Mouse (Mus musculus) megakaryocyte progenitor cell, adult 5-6 weeks (primary cell): Measurements from ENCODE around the gene Pcp2. TPM values are rescaled to one million over a fixed set of nuclear protein-coding genes. Genes with fewer than 3 reads are reported as not detected.
"Not testable (repeated sequence)": the region's sequence is repeated elsewhere in the genome, so short reads cannot be mapped to it uniquely, and the experiment has no call there.

Experiments
- ATAC-seq: replicated peaks from 2 replicates; pipeline ENCODE4 v1.8.0; 2016; ENCODE audit warnings: mild to moderate bottlenecking, moderate TSS enrichment, inconsistent platforms; ENCODE audit not compliant: poor library complexity
- total RNA-seq, 2 experiments: library from RNA; stranded (forward) in 1 of 2; stranded (reverse) in 1 of 2; fragments of 157-497, 149-512 nt in 1 of 2; fragments of 200-1000 nt in 1 of 2; gene quantifications; 2 replicates each; pipeline versions ENCODE4 v1.2.3 to v1.2.4; 2015 to 2017

The Pcp2 gene
- total RNA-seq, 2 experiments from 2014 or later = not detected

DNA sequence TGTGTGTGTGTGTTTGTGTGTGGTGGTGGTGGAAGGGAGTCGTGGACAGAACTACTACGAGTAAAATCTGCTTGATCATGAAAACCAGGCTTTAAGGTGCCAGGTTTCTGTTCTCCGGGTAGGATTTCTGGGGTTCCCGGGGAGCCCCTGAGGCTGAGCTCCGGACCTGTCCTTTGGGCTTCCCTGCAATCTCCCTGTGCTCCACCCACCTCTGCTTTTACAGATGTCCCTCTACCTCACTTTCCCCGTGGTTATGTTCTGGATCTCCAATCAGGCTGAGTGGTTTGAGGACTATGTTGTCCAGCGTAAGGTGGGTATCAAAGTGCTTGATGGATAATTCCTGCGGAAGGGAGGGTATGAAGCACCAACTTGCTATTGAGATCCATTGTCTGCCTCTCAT lies 3.2 kb downstream of the Pcp2 start:
- no peak for ATAC-seq

DNA sequence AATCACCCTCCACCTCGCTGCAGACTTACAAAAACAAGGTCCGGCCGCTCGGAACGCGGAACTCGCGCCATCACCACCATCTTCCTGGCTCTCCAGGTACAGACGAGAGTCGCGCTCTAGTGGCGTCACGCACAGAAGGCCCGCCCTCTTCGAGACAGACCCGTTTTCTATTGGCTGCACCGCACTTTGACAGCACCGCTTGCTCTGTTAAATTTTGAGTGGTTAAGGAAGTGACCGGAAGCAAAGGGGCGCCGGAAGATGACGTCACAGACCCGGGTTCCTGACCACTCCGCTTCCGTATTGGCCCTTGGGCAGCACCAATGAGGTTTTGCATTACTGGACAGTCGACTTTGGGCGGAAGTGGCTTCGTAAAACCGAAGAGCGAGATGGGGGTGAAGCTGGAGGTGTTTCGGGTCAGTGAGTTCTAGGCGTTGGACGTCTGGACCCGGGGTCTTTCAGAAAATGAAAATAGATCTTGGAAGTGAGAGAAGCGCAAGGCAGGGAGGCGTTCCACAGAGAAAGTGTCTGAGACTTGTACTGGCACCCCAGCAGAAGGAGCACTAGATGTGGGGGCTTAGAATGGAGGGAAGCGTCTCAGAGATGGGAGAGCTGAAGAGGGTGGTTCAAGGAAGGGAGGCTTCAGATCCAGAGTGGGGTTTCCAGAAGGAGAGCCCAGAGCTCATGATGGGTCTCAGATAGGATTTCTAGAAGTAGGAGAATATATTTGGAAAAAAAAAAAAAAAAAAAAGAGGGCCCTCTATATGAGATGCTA lies 4.0 kb downstream of the Pcp2 start, which contains the start of the genes Xab2 and Pet100:
TSS of gene Xab2 (minus strand) at position 118 of the 772 bp plus-strand sequence.
TSS of gene Pet100 (plus strand) at position 350 of the 772 bp plus-strand sequence.
- ATAC-seq = peak; percentile 95

DNA sequence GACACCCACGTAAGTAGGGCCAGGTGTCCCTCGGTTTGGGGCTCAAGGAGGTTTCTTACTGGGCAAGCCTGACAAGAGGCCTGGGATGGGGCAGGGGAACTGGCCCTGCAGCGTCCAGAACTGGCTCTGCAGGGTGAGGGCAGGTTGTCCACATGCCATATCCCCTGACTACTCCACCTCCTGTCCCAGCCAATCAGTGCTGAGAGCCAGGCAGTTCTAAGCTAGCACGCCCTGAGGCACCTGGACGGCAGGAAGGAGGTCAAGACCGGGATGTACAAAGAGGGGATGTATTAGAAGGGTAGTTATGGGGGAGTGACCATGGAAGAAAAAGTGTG lies 15.6 kb downstream of the Pcp2 start:
- no peak for ATAC-seq

DNA sequence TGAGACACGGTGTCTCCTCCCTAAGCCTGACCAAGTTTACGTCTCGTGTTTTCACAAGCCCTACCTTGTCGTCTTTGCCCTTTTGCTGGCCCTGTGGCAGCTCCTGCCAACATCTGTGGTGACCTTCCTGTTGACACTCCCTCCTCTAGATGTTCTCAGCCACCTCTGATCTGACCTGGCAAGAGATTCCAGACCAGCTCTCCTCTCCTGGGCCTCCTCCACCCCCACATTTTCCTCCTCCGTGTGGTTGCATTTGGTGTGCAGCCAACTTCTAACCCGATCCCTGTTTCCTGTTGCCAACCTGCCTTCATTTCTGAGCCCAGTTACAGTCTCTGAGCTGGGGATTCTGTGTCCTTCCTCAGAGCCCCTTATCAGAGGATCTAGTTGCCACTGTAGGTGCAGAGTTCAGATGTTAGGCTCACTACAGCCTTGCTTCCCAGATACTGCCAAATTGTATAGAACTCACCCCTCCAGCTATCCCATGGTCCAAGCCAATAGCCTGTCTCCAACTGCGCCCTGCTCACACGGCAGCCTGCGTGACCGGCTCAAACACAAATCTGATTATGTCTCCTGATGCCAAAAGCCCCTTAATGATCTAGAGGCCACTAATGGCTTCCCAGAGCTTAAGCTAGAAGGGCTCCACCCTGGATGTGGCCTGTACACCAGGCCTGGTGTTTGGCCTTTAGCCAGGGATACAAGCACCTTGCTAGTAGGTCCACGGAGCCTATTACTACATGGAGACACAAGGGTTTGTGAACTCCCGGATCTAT lies 16.1 kb downstream of the Pcp2 start:
- 0 out of 2 replicates have a peak, but pooled peaks have one; percentile 6 for ATAC-seq

DNA sequence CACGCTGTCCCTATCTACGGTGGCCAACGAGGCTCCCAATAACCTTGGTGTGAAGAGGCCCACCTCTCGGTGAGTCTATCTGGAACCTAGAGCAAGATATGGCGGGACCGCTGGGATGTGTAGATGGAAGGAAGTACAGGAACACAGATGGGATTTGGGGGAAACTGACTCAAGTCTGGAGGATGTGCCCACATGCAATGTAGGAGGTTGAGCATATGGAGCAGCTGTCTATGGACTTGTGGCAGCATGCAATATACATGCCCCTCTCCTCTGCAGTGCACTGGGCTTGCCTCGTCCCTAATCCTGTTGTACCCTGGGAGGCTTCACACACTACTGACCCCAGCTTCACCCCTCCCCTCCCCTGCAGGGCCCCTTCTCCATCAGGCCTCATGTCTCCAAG lies 17.5 kb downstream of the Pcp2 start:
- no peak for ATAC-seq

DNA sequence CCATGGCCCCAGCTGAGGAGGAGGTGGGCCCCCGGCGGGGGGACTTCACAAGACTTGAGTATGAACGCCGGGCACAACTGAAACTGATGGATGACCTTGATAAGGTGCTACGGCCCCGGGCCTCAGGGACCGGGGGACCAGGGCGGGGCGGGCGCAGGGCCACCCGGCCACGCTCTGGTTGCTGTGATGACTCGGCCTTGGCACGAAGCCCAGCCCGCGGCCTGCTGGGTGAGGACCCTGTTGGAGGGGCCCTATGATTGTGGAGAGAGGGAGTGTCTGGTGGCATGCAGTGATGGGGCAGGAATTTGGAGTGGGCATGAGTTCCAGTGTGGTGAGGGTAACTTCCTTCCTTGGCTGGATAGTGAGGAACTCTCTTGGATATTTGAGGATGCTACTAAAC lies 18.8 kb downstream of the Pcp2 start:
- peak; percentile 28 for ATAC-seq

DNA sequence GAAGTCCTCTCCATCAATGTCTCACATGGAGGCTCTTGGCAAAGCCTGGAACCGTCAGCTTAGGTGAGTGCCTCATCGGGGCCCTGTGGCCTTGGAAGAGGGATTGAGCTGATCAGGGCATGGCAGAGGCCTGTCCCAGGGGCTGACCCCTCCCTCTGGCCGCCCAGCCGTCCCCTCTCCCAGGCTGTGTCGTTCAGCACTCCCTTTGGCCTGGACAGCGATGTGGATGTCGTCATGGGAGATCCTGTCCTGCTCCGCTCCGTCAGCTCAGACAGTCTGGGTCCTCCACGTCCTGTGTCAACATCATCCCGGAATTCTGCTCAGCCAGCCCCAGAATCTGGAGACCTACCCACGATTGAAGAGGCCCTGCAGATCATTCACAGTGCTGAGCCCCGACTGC lies 21.9 kb downstream of the Pcp2 start:
- ATAC-seq = no peak

DNA sequence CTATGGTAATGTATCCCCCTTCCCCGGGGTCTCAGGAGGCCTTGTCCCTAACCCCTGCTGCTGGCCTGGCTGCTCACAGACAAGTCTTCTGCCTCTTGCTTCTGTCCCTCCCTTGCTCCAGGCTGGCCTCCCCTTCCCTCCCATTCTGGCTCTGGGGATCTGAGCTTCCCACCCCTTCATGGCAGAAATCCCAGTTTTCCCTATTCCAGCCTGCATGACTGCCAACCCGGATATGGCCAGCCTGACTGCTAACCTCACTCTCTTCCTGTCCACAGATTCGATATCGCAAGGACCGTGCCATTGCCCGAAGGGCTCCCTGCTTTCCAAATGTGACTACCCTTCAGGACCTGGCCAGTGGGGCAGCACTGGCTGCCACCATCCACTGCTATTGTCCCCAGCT lies 24.9 kb downstream of the Pcp2 start:
- no peak for ATAC-seq

DNA sequence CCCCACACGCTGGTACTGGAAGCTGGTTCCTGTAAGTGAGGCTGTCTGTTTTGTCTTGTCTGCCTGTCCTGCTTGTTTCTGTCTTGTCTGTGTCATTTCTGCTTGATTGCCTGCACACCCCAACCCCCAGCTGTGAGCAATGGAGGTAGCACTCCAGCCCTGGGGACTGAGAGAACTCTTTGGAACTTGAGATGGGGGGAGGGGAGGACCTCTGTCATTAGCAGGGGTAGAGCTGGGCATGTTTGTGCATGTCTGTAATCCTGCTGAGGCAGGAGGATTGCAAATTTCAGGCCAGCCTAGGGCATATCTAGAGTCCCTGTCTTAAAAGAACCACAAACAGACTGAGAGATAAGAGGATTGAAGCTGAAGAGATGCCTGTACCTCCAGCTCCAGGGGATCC lies 26.1 kb downstream of the Pcp2 start:
- no peak for ATAC-seq

DNA sequence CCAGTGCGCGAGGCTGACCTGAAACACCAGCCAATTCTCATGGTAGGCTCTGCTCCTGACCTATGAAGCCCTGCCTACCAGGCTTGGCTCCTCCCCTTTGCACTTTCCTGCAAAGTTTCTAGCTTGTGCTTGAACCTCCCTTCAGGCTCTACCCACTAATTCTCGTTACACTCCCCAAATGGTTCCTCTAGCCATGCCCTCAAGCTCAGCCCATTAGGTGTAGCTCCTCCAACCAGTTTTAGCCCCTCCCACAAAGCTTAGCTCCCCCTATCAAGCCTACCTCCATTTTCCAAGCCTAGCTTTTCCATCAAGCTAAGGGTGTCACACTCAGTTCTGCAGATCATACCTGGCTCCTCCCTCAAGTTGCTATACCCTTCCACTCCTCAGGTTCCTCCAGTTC lies 27.3 kb downstream of the Pcp2 start:
- 0 out of 2 replicates have a peak, but pooled peaks have one; percentile 8 for ATAC-seq

DNA sequence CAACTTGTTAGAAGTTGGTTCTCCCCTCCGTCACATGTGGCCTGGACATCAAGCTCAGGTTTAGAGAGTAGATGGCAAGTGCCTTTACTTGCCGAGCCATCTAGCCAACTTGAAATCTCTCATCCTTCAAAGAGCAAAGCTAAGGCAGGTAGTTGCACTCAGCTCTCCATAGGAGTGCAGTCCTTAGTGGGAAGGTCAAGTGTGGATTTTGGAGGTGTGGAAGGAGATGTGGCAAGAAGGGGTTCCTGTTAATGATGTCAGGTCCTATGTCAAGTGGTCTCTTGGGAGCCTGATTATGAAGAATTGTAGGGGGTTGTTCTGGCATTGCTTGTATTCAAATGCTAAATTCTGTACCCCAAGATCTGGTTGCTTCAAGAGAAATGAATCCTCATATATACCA lies 30.9 kb downstream of the Pcp2 start:
- no peak for ATAC-seq

DNA sequence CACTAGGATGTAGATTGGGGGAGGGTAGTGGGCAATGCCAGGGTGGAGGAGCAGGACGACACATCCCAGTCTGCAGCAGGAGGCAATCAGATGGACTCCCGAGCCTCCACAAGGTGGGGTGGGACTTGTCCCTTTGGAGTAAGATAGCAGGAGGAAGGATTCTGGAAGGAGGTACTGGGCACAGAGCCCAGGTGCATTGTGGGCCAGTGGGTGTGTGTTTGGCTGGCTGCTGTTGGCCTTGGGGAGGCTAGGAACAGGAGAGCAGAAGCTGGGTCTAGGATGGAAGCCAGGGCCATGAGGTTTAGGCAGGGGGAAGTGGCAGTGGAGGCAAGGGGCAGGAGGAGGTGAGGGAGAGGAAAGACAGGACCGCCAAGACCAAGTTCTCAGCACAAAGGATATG lies 31.9 kb downstream of the Pcp2 start:
- ATAC-seq = 0 out of 2 replicates have a peak, but pooled peaks have one; percentile 24

DNA sequence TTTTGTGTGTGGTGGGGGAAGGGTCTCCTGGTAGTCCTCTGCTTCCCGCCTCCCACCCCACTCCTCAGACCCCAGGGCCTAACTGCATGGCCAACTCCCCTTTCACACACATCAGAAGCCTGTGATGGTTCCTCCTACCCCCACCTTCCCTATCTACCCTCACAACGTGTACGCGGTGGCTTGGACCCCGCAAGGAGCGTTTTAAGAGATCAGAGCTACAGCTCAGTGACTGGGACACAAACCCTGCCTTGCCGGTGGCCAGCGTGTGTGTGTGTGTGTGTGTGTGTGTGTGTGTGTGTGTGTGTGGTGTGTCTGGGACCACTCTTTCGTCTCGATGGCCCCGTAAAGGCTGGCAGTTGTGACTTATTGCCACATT lies 37.1 kb downstream of the Pcp2 start:
- ATAC-seq = 0 out of 2 replicates have a peak, but pooled peaks have one; percentile 30

DNA sequence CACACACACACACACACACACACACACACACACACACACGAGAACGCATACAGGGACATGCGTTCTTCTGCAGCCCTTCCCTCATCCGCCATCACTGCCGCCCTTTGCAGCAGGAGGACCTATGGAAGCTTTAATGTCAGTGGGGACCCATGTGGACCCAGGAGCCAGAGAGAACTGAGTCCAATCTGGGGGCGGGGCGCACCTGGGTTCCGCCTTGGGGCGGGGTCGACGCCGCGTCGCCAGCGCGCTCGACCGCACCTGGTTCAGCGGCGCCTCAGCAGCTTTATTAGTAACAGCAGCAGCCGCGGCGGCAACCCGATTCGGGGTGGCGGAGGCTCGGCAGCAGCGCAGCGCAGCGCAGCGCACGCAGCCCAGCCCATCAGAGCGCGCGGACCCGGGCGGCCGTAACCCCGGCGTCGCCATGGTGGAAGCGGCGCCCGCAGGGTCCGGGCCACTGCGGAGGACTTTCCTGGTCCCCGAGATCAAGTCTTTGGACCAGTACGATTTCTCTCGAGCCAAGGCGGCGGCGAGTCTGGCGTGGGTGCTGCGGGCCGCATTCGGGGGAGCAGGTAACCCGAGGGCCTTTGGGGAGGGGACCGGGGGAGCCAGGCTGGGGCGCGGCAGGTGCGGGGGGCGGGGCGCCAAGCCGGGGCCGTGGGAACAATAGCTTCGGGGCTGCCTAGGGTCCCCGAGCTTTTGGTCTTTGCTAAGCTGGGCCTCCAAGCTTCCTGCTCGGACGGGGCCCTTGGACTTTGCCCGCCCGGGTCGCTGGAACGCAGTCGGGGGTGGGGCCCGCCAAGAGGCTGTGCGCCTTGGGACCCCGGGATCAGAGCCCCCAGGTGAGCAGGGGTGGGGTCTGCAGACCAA lies 37.7 kb downstream of the Pcp2 start:
- ATAC-seq = peak; percentile 71

DNA sequence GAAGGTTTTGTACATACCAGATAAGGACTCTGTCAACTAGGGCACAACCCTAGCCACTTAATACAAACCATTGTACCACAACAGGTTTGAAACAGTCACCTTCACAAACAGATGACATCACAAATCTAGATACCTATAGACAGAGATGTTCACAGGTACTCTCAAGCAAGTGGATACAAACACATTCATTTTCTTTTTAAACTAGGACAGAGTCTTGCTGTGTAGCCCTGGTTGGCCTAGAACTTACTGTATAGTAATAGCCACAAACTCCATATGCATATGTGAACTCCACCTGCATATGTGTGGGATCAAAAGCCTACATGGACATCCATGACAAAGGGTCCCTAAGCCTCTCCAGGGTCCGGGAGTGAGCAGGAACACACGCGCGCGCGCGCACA lies 38.4 kb downstream of the Pcp2 start, which contains the start of gene Camsap3:
TSS of gene Camsap3 (plus strand) at position 301 of the 398 bp plus-strand sequence.
- ATAC-seq = peak; percentile 3; the same call in 1 of the 2 replicates

DNA sequence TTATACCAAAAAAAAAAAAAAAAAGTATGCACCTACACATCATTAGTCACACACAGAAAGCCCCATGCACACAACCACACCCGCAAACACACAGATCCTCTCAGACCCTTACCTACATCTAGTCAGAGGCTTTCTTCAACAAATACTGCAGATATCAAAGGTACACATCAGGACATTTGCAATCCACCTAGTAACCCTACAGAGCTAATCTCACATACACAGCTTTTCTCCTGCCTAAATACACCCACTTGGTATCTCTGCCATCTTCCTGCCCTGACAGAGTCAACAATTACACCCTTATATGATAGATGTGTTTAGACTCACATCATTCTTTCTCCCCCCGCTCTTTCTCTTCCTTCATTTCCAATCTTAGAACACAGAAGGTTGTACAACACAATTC lies 38.9 kb downstream of the Pcp2 start:
- peak; percentile 20; the same call in 1 of the 2 replicates for ATAC-seq

DNA sequence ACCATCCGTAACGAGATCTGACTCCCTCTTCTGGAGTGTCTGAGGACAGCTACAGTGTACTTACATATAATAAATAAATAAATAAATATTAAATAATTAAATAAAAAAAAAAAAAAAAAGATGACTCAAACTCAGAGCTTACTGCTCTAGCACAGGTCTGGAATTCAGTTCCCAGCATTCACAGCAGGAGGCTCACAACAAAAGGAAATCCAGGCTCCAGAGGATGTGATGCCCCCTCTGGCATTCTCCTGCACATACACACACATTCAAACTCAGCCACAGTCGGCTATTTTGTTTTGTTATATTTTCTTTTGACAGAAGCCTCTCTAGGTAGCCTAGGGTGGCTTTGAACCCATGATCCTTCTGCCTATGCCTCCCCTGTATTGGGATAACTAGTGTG lies 43.4 kb downstream of the Pcp2 start:
- not testable (repeated sequence) for ATAC-seq

DNA sequence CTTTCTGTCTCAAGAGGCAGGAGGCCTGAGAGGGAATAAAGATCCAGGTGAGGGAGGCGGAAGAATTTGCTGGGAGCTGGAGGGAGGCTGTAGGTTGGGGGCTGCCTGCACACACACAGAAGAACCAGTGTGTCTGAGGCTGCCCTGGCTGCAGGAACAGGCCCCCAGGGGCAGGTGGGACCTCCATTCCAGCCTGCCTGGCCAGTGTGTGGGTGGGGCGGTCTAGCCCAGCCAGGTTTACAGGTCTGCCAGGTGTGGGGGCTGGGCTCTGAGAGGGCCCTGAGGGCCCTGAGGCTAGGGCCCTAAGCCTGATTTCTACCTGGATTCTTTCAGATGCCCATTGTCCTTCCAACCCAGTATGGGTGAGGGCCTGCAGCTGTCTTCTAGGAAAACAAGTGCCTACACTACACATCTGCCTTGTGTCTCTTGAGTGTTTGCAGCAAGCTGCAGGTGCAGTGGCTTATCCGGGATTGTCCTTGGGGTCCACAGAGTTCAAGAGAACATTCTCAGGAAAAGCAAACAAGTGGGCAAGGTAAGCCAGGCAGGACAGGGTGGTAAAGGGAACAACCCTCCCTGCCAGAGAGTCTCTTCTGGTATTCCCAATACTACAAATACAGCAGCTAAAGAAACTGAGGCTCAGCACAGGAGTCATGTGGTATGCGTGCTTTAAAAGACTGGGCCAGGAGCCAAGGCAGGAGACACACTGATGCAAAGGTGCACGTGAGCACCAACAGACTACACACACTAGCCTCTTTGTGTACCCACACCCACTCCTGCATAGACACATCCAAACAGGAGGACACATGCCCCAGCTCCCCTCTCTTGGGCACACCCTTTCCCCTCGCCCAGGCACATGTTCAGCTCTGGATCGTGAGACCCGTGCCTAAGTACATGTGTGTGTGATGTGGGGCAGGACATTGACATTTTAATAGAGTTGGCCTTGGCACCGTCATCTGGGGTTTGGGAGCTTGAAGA lies 45.7 kb downstream of the Pcp2 start:
- no peak for ATAC-seq

DNA sequence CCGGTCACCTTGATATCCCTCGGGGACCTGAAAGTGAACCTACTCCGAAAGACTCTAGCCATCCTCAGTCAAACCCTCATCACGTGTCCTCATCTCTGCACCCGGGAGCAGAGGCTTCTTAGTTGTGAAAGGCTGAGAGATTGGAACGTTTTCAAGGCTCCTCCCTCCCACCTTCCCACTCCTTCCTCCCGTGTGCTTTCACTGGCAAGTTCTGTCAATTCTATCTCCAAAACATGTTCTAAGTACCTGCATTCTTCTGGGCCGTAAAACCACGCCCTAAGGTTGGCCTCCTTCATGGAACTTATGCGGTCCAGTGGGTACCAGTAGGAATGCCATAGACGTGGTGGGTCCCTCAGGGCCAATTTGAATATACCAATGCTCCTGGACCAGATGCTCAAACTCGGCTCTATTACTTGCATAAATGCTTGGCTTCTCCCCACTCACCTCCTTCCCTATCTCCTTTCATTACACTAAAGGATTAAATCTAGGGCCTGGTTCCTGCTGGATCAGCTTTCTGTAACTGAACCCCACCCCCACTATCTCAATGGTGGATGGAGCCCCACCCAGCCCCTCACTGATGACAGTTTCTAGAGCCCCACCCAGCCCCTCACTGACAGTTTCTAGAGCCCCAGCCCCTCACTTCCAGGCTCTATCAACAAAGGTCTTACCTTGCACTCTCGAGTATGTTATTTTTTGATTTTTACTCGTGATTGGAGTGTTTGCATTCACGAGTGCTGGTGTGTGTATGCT lies 49.0 kb downstream of the Pcp2 start:
- no peak for ATAC-seq
